Mouse (Mus musculus): ENCODE data around the gene Rack1. TPM values are rescaled to one million over a fixed set of nuclear protein-coding genes. Genes with fewer than 3 reads are reported as not detected.
"Not testable (repeated sequence)": the region's sequence is repeated elsewhere in the genome, so short reads cannot be mapped to it uniquely, and the experiment has no call there.

The Rack1 gene
- polyA plus RNA-seq, 1 experiment from 2014 or later = 844 TPM

GRCm38 (mm10) chr11:48782243-48782642 is 17.9 kb upstream of the Rack1 start:
- Histone ChIP-seq H3K9me3 (0 out of 2 replicates have a peak, but pooled peaks cover 4% of the 10 kb centered on the region), H3K27me3 (replicated peaks; ENCODE audit: low read depth, poor library complexity, severe bottlenecking) (no peaks in the 10 kb centered on the region), H3K36me3 (replicated peaks) (no peaks in the 10 kb centered on the region), H3K27ac (replicated peaks) (no peak overlapping the region), H3K4me1 (no peaks in the 10 kb centered on the region), H3K4me3 (no peak overlapping the region)
- 89% methylated on average over 4 of the region's 4 CpGs for WGBS
- no peak for DNase-seq (ENCODE audit: low spot score)

- Histone ChIP-seq H3K9me3 (0 out of 2 replicates have a peak, but pooled peaks cover 4% of the 10 kb centered on the region), H3K27ac (replicated peaks) (no peak overlapping the region), H3K4me1 (peaks cover 9% of the 10 kb centered on the region; the same call in 1 of the 2 replicates), H3K4me3 (peak overlapping the region; percentile 54), H3K27me3 (replicated peaks; ENCODE audit: low read depth, poor library complexity, severe bottlenecking) (no peaks in the 10 kb centered on the region), H3K36me3 (replicated peaks) (no peaks in the 10 kb centered on the region)
- WGBS = 47% methylated on average over 10 of the region's 10 CpGs
- peak; percentile 54 for DNase-seq (ENCODE audit: low spot score)
Observed at GRCm38 (mm10) chr11:48787455-48788211, 12.5 kb upstream of the Rack1 start.

GRCm38 (mm10) chr11:48788311-48789089 is 11.6 kb upstream of the Rack1 start:
- Histone ChIP-seq H3K4me3 (peak overlapping the region; percentile 54), H3K27ac (replicated peaks) (peak overlapping the region; percentile 49), H3K4me1 (peaks cover 9% of the 10 kb centered on the region; the same call in 1 of the 2 replicates), H3K9me3 (0 out of 2 replicates have a peak, but pooled peaks cover 4% of the 10 kb centered on the region), H3K36me3 (replicated peaks) (no peaks in the 10 kb centered on the region), H3K27me3 (replicated peaks; ENCODE audit: low read depth, poor library complexity, severe bottlenecking) (no peaks in the 10 kb centered on the region)
- peak; percentile 75 for DNase-seq (ENCODE audit: low spot score)
- 9% methylated on average over 16 of the region's 16 CpGs for WGBS

- WGBS = 86% methylated on average over 5 of the region's 5 CpGs
- Histone ChIP-seq H3K27me3 (replicated peaks; ENCODE audit: low read depth, poor library complexity, severe bottlenecking) (no peaks in the 10 kb centered on the region), H3K4me1 (peaks cover 9% of the 10 kb centered on the region; the same call in 1 of the 2 replicates), H3K4me3 (no peak overlapping the region), H3K9me3 (0 out of 2 replicates have a peak, but pooled peaks cover 4% of the 10 kb centered on the region), H3K27ac (replicated peaks) (no peak overlapping the region), H3K36me3 (replicated peaks) (no peaks in the 10 kb centered on the region)
- DNase-seq (ENCODE audit: low spot score) = no peak
Observed at GRCm38 (mm10) chr11:48789215-48789614, 10.9 kb upstream of the Rack1 start.

- H3K9me3 ChIP-seq = 0 out of 2 replicates have a peak, but pooled peaks cover 4% of the 10 kb centered on the region
Observed at GRCm38 (mm10) chr11:48789973-48790823, 9.9 kb upstream of the Rack1 start.

GRCm38 (mm10) chr11:48790946-48791345 is 9.2 kb upstream of the Rack1 start:
- Histone ChIP-seq H3K36me3 (replicated peaks) (no peaks in the 10 kb centered on the region), H3K27ac (replicated peaks) (no peak overlapping the region), H3K4me1 (peaks cover 9% of the 10 kb centered on the region; the same call in 1 of the 2 replicates), H3K4me3 (no peak overlapping the region), H3K9me3 (no peaks in the 10 kb centered on the region), H3K27me3 (replicated peaks; ENCODE audit: low read depth, poor library complexity, severe bottlenecking) (no peaks in the 10 kb centered on the region)
- 57% methylated on average over 8 of the region's 8 CpGs for WGBS
- DNase-seq (ENCODE audit: low spot score) = no peak

More at GRCm38 (mm10) chr11:48789973-48790823, 9.9 kb upstream of the Rack1 start:
- no peaks in the 10 kb centered on the region for H3K27me3 ChIP-seq (replicated peaks; ENCODE audit: low read depth, poor library complexity, severe bottlenecking)
- peak overlapping the region; percentile 43 for H3K4me3 ChIP-seq
- no peak overlapping the region for H3K27ac ChIP-seq (replicated peaks)
- no peaks in the 10 kb centered on the region for H3K36me3 ChIP-seq (replicated peaks)
- 16% methylated on average over 20 of the region's 20 CpGs for WGBS
- peaks cover 9% of the 10 kb centered on the region; the same call in 1 of the 2 replicates for H3K4me1 ChIP-seq
- DNase-seq (ENCODE audit: low spot score) = peak; percentile 81

- WGBS = 87% methylated on average over 9 of the region's 9 CpGs
- H3K27ac ChIP-seq (replicated peaks); H3K4me3 ChIP-seq; H3K36me3 ChIP-seq (replicated peaks); H3K27me3 ChIP-seq (replicated peaks; ENCODE audit: low read depth, poor library complexity, severe bottlenecking); DNase-seq (ENCODE audit: low spot score); H3K9me3 ChIP-seq; H3K4me1 ChIP-seq: not testable (repeated sequence)
Observed at GRCm38 (mm10) chr11:48791894-48792293, 8.2 kb upstream of the Rack1 start.

GRCm38 (mm10) chr11:48793184-48793583 is 6.9 kb upstream of the Rack1 start:
- no peak for DNase-seq (ENCODE audit: low spot score)
- Histone ChIP-seq H3K27me3 (replicated peaks; ENCODE audit: low read depth, poor library complexity, severe bottlenecking) (no peaks in the 10 kb centered on the region), H3K36me3 (replicated peaks) (no peaks in the 10 kb centered on the region), H3K4me1 (peaks cover 8% of the 10 kb centered on the region), H3K27ac (replicated peaks) (no peak overlapping the region), H3K4me3 (no peak overlapping the region), H3K9me3 (no peaks in the 10 kb centered on the region)
- WGBS = 94% methylated on average over 3 of the region's 3 CpGs

GRCm38 (mm10) chr11:48795221-48795620 is 4.9 kb upstream of the Rack1 start:
- no peak overlapping the region for H3K27ac ChIP-seq (replicated peaks)
- H3K4me3 ChIP-seq = no peak overlapping the region
- H3K9me3 ChIP-seq = no peaks in the 10 kb centered on the region
- no peak for DNase-seq (ENCODE audit: low spot score)
- no peaks in the 10 kb centered on the region for H3K36me3 ChIP-seq (replicated peaks)
- WGBS = 87% methylated on average over 7 of the region's 7 CpGs
- no peaks in the 10 kb centered on the region for H3K27me3 ChIP-seq (replicated peaks; ENCODE audit: low read depth, poor library complexity, severe bottlenecking)
- peaks cover 15% of the 10 kb centered on the region for H3K4me1 ChIP-seq

- WGBS = 79% methylated on average over 4 of the region's 4 CpGs
Observed at GRCm38 (mm10) chr11:48796290-48796689, 3.8 kb upstream of the Rack1 start.

GRCm38 (mm10) chr11:48797287-48797686 is 2.8 kb upstream of the Rack1 start:
- no peak overlapping the region for H3K27ac ChIP-seq (replicated peaks)
- no peak for DNase-seq (ENCODE audit: low spot score)
- H3K27me3 ChIP-seq (replicated peaks; ENCODE audit: low read depth, poor library complexity, severe bottlenecking) = no peaks in the 10 kb centered on the region
- H3K4me3 ChIP-seq = no peak overlapping the region
- WGBS = 92% methylated on average over 5 of the region's 5 CpGs
- peaks cover 24% of the 10 kb centered on the region for H3K4me1 ChIP-seq
- H3K9me3 ChIP-seq = no peaks in the 10 kb centered on the region
- peaks cover 13% of the 10 kb centered on the region for H3K36me3 ChIP-seq (replicated peaks)

More at GRCm38 (mm10) chr11:48796290-48796689, 3.8 kb upstream of the Rack1 start:
- no peak overlapping the region for H3K27ac ChIP-seq (replicated peaks)
- no peaks in the 10 kb centered on the region for H3K9me3 ChIP-seq
- no peak for DNase-seq (ENCODE audit: low spot score)
- peaks cover 15% of the 10 kb centered on the region for H3K4me1 ChIP-seq
- no peak overlapping the region for H3K4me3 ChIP-seq
- H3K27me3 ChIP-seq (replicated peaks; ENCODE audit: low read depth, poor library complexity, severe bottlenecking) = no peaks in the 10 kb centered on the region
- H3K36me3 ChIP-seq (replicated peaks) = peaks cover 3% of the 10 kb centered on the region

GRCm38 (mm10) chr11:48798308-48798707 is 1.8 kb upstream of the Rack1 start:
- Histone ChIP-seq H3K4me1 (peaks cover 35% of the 10 kb centered on the region), H3K27ac (replicated peaks) (no peak overlapping the region), H3K27me3 (replicated peaks; ENCODE audit: low read depth, poor library complexity, severe bottlenecking) (no peaks in the 10 kb centered on the region), H3K4me3 (peak overlapping the region; percentile 90; the same call in 1 of the 2 replicates), H3K36me3 (replicated peaks) (peaks cover 24% of the 10 kb centered on the region), H3K9me3 (no peaks in the 10 kb centered on the region)
- WGBS = 88% methylated on average over 7 of the region's 7 CpGs
- no peak for DNase-seq (ENCODE audit: low spot score)
